Mouse (Mus musculus) cerebellum, postnatal 14 days (tissue): ENCODE results near the gene Hspa12a.
"Not testable (repeated sequence)": the region's sequence is repeated elsewhere in the genome, so short reads cannot be mapped to it uniquely, and the experiment has no call there.

Source experiments
- DNase-seq, 2 experiments: peaks; one replicate each; pipeline ENCODE4 v3.0.0; 2021; ENCODE audit warnings: mixed read lengths in 2 of 2

The Hspa12a gene

DNA sequence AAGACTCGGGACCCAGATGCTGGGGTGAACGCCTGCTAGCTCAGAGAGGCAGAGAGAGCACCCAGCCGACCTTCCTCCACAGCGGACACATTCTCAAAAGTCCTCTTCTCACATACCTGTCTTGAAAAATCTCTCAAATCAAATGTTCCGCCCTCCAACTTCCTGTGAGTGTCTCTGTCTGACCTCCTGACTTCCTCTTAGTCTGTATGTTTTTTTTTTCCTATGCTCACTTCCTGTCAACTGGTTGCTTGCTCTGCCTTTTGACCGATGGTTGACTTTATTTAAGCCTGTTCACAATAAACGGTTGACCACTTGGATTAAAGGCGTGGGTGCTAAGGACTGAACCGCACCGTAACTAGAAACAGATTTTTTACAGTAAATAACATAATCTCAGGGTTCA lies 35.4 kb downstream of the Hspa12a start:
- DNase-seq, result no peak

GRCm38 (mm10) chr19:58906685-58907084 lies 36.8 kb downstream of the Hspa12a start:
- DNase-seq, result no peak

- DNase-seq, result peak; percentile 95 to 97
Measured at GRCm38 (mm10) chr19:58903899-58904327, 39.5 kb downstream of the Hspa12a start.

- DNase-seq, result no peak
Measured at GRCm38 (mm10) chr19:58903079-58903898, 40.2 kb downstream of the Hspa12a start.

GRCm38 (mm10) chr19:58900471-58900870 lies 43.0 kb downstream of the Hspa12a start:
- not testable (repeated sequence) for DNase-seq

DNA sequence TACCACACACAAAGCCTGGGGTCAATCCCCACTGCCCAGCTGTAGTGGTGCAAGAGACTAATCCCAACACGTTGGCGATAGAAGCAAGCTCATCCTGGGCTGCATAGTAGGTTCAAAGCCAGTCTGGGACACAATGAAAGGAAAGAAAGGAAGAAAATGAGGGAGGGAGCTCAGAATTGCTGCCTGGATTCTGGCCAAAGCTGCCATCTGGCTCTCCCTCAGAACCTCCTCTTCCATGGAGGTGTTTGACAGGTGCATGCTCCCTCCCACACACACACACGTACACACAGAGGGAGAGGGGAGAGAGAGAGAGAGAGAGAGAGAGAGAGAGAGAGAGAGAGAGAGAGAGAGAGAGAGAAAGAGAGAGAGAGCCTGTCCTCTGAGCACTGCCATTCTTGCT lies 47.2 kb downstream of the Hspa12a start:
- peak; percentile 81 to 84 for DNase-seq

DNA sequence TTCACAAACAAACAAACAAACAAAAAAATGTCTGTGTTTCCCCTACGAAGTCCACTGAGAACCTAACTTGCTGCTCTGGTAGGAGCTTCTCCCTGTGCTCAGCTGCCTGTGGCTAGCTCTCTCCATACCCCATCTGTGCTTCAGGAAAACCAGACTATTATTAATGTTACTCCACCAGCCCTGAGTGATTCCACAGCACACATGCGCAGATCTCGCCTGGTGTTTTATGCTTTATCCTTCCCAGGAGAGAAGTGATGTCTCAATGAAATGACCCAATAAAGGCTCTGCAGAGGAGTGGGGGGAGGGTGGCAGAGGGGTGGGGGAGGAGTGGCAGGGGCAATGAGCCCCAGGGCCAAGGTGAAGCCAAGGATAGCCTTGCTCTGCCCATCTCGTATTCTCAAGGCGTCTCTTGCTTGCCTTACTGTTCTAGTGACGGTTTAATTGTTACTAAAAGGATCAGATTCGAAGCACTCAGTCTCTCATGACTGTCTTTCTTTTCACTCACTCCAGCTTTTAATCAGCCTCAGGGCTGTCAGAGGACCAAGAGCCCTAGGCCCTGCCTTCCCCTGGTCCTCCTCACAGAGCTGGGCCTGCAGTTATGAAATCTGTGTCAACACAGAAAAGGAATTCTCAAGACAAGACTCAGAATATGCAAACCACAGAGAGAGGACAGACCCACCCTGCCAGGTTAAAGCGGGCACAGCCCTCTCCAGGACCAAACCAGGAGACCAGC lies 54.0 kb downstream of the Hspa12a start:
- DNase-seq, result no peak

DNA sequence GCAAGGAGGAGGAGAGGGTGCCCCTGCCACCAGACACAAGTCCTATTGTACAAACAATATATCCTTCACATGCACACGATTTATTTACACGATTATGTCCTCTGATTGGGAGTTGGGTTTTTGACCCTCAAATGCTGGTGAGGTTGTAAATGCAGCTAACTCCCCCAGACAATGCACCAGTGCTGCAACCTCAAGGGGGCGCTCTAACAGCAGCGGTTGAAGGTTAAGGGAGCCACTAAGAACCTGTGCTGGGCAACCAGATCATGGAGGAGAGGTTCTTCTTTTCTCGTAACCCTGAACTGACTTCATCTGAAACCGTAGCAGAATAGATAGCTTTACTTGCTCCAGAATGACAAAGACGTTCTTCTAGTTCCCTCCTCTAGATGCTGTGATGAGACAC lies 57.0 kb downstream of the Hspa12a start:
- DNase-seq, result peak in 1 of 2 experiments; percentile 38

- peak; percentile 73 to 89 for DNase-seq
Measured at GRCm38 (mm10) chr19:58883451-58883850, 60.0 kb downstream of the Hspa12a start.

DNA sequence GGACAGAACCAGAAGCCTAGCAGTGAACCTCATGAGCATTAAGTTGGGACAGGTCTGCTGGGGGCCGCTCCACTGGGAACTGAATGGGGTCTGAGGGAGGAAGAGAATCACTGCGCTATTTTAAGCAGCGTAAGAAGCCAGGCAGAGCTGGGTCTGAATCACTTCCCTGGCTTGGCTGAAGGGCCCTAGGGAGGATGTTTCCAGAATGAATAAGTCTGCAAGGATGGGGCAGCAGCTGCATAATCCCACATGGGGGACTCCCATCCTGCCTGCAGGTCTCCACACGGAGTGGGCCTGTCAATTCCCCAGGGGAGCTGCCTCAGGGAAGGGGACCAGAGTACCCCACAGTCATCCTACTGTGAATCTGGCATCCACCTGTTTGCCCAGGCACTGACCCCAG lies 61.1 kb downstream of the Hspa12a start:
- DNase-seq, result no peak

DNA sequence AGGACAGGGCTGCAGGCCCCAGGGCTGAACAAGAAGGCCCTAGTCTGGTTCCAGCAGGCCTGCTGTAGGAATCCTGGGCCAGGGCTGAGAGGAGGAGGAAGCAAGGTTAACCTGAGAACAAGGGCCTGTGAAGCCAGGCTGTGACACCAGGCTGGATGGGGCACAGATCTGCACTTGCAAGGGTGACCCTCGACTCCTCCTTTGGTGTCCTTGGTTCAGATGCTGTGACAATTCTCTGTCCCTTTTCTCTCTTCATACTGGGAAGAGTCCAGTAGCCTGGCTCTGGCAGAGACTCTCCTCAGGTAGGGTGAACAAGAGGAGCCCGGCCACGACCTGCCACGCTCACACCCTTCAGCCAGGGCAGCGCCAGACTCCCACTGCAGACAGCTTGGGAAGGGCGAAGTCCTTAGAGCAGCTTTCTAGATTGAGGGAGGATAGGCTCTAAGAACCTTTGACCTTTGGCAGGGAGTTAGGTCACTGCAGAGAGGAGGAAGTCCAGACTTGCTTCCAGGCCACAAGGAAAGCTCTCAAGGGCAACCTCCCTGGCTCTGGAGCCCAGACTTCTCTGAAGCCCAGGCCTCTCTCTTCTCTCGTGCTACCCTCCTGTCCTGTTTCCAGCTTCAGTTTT lies 64.0 kb downstream of the Hspa12a start:
- no peak for DNase-seq

- DNase-seq, result no peak
Measured at GRCm38 (mm10) chr19:58878560-58878959, 64.9 kb downstream of the Hspa12a start.

DNA sequence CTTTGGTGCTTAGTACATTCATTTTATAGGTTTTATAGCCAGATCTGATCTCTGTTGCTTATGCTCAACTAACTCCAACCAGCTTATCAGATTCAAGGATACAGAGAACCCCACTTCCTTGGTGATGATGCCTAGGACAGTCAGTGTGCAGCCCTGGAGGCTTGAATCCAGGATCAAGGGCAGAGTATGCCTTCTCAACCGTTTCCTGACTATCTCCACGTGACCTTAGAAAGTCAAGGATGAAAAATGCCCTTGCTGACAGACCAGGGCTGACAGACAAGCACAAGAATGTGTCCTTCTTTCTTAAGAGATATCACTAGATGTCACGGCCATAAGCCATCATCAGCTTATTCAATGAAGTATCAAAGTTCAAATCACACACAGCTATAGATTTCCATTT lies 69.9 kb downstream of the Hspa12a start:
- no peak for DNase-seq

DNA sequence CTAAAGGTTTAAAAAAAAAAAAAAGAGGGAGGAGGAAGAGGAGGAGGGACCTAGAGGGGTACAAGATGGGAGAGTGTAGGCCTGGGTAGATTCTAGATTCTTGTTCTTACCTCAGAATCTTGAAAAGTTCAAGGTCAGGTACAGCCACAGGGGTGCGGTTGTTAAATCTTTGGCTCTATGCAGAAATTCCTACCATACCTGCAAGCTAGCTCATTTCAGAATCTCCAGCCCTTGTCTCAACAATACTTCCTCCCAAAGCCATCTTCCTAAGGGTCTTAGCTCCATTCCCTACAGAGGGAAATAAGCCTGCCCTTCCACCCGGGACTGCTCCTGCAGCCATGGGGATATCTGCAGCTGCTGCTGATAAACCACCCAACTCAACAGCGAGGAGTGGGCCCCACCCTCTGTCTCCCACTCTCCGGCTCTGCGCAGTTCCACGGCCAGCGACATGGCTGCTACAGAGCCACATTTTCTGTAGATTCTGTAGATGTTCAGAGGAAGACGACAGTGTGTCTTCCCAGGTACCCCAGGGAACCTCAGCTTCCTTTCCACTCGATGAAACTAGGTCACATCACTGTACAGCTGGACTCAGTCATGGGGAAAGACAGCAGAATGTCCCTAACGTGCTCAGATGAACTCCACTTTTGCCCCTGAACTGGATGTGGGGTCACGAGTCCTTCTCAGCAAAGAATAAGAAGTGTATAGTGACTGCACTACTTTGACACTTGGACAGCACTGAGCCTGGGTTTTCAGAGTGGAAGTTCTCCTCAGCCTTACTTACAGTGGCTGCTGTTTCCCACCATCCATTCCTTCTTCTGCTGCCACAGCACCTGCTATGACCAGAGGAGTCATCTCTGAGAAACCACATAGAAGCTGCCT lies 70.8 kb downstream of the Hspa12a start:
- no peak for DNase-seq

DNA sequence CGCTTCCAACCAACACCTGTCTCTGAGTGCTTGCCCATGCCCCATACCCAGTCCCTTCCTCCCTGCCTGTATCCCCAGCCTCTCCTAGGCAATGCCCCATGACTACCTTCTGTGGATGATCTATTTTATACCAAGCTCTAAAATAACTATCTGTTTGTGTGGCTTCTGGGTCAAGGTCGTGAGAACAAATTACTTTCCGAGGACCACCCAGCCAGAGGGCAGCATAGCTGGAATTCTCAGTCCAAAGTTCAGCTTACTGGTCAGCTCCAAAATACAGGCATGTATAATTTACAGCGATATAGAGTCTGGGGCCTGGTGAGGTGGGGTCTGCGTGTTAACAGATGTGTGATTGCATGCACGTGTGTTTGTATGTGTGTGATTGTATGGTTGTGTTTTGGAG lies 71.6 kb downstream of the Hspa12a start:
- DNase-seq, result no peak

- DNase-seq, result no peak
Measured at GRCm38 (mm10) chr19:58866651-58867050, 76.8 kb downstream of the Hspa12a start.

GRCm38 (mm10) chr19:58865224-58865623 lies 78.2 kb downstream of the Hspa12a start:
- DNase-seq, result peak in 1 of 2 experiments; percentile 26

DNA sequence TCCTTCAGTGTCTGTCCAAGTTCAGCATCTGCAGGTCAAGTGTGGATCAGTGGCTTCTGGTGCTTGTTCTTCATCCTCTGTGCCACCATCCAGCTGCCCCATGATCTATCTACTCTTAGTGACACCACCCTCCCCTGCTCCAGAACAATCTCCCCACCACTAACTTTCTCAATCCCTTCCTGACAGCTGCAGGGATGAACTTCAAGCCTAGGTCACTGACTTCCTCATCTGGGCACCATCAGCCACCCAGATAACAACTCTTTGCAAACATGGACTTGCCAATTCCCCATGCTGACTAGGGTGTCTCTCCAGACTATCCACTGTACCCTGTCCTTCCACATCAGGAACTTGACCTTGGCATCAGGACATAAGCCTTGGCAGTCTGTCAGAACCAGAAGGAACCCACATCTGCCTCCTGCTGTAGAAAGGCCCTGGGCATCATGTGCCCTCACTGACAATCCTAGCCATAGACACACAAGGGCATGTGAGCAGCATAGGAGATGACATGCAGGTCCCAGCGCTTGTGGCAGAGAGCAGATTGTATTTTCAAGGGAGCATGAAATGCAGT lies 79.4 kb downstream of the Hspa12a start:
- no peak for DNase-seq

- no peak for DNase-seq
Measured at GRCm38 (mm10) chr19:58861174-58861760, 82.2 kb downstream of the Hspa12a start.

DNA sequence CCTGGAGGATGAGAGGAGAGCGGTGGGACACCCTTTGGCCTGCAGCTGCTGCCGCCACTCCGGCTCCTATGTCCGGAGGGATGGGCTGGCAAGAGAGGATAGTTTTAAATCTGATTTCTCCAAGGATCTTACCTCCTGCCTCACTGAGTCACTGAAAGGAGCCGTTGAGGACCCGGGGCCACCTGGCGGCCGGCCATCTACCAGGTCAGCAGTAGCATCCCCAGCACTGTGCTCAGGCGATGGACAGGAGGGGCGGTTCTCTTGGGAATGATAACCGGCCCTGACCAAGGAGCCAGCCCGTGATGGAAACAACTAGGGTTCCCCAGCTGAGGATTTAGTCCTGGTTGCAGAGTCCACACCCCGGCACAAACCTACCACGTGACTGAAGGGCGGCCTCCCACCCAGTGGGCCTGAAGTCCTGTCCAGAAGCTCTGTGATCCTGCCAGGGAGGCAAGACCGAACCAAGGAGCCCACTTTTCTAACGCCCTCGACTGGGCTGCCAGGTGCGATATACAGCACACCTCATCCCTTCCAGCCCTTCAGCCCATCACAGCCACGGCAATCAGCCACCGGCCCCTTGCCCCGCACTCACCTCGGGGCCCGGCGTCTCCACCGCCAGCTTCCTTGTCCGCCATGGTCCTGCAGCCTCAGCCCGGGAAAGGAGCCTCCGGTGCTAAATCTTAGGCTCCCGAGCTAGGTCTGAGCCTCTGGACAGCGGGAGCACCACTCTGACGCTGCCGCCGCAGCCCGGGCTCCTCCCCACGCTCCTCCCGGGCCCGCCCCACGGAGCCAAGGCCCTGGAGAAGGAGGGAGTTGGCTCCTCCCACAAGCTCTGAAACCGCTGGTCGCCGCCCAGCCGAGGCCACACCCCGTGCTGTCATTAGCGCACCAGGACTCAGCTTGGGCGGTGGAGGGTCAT lies 82.9 kb downstream of the Hspa12a start:
- peak; percentile 54 to 64 for DNase-seq

GRCm38 (mm10) chr19:58859831-58860254 lies 83.6 kb downstream of the Hspa12a start:
- peak in 1 of 2 experiments; percentile 22 for DNase-seq
